Mouse (Mus musculus): ENCODE results near the gene Tmtc1.

The Tmtc1 gene

GRCm38 (mm10) chr6:148443726-148444701, at the start of gene Tmtc1:
Gene Tmtc1 (minus strand): TSS chr6:148444389.
- DNase-seq: peak; percentile 24 to 38

GRCm38 (mm10) chr6:148491849-148492248, 47.7 kb upstream of the Tmtc1 start:
- no peak for DNase-seq

DNA sequence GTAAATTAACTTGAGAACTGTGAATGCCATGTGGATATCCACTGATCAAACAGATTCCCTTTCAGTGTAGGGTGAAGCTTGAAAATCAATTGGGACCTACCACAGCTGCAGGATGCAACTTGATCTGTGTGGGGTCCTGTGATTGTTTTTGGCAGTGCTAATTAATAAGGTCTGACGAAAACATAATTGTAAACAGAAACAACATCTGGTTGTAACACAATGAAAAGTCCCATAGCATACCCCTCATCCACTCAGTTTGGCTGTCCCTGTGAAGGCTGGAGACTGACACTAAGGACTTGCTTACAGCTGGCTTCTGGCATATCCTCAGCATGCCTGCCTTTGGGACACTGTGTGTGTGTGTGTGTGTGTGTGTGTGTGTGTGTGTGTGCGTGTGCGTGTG, 42.6 kb upstream of the Tmtc1 start:
- no peak for DNase-seq

- DNase-seq: no peak
Measured at GRCm38 (mm10) chr6:148481894-148482293, 37.7 kb upstream of the Tmtc1 start.

DNA sequence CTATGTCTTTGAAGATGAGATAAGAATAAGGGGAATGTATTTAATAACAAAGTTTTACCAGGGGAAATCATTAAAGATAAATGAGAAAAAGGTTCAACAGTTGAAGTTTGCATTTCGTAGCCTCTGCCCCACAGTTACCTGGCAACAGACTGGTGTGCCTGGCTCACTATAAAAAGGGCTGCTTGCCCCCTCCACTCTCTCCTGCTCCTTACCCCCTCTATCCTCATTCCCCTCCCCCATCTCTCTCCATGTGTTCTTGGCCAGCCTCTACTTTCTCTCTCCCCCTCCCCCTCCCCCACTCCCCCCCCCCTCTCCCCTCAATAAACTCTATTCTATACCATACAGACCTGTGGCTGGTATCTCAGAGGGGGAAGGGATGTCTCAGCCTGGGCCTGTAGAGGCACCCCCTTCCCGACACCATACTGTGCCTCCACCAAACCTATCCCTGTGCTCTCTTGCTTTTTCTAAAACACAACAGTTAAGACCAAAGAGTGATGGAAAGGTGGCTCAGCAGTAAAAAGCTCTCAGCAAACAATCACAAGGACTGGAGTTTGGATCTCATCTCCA, 35.6 kb upstream of the Tmtc1 start:
- no peak for DNase-seq

DNA sequence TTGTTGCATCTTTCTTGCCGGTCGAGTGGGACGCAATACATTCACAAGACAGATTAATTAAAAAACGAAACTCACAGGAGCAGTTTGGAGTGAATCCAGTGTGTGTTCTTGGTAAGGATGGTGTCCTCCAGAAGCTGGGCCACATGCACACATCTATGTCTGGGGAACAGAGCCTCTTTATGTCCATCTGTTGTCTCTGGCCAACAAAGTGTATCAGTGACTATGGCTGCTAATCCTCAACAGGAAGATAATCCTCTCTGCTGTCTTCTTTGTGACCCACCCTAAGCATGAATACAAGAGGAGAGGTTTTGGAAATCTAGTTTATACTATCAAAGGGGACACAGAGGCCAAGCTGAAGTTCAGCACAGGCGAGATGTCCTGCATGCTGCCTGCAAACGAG, 34.2 kb upstream of the Tmtc1 start:
- no peak for DNase-seq

GRCm38 (mm10) chr6:148472289-148472688, 28.1 kb upstream of the Tmtc1 start:
- DNase-seq: no peak

- DNase-seq: no peak
Measured at GRCm38 (mm10) chr6:148467924-148468389, 23.8 kb upstream of the Tmtc1 start.

- no peak for DNase-seq
Measured at GRCm38 (mm10) chr6:148467170-148467921, 23.2 kb upstream of the Tmtc1 start.

DNA sequence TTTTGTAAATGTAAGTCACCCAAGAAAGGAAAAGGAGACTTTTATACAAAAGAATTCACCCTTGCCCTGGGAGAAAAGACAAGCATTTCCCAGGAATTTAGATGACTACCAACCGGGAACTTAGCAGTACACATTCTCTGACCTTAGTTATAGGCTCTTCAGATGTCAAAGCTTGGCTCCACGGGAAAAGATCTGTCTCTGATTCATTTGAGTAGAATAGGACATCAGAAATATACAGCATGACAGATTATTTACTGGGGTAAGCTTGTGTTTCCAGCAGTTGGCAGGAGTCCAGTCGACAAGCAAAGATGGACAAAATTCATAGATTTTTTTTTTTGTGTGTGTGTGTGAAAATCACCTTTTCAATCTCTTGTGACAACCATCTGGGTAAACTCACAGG, 15.4 kb upstream of the Tmtc1 start:
- no peak for DNase-seq

GRCm38 (mm10) chr6:148455470-148455869, 11.3 kb upstream of the Tmtc1 start:
- no peak for DNase-seq

- DNase-seq: no peak
Measured at GRCm38 (mm10) chr6:148454740-148455139, 10.6 kb upstream of the Tmtc1 start.

DNA sequence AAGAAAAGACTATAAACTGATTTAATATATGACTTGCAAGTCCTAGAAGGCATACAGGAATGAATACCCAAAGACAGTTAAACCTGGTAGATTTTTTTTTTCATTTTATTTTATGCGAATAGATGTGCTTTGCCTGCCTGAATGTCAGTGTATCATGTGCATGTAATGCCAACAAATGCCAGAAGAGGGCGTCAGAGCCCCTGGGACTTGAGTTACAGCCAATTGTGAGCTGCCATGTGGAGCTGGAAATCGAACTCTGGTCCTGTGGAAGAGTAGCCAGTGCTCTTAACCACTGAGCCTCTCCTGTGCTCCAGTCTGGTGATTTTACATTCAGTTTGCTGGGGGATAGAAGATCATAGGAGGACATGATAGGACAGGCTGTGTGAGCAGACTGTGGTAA, 4.0 kb upstream of the Tmtc1 start:
- DNase-seq: no peak

- no peak for DNase-seq
Measured at GRCm38 (mm10) chr6:148446113-148446512, 1.9 kb upstream of the Tmtc1 start.

DNA sequence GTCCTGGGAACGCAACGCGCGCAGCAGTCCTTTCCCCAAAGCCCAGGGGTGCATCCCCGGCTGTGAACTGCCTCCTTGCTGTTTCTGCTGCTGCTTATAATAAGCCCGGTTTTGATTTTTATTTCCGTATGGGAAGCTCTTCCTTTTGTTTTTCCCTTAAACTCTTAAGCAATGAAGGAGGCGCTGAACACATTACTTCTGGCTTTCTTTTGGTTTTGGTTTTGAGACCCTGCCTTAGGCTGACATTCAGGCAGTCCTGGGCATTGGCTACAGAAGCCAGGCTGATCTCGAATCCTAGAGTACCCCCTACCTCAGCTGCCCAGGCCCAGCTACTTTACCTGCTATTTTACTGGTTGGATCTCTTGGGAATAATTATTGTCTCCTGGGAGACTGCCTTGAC, 607 bp upstream of the Tmtc1 start:
- no peak for DNase-seq

- peak in 1 of 2 experiments; percentile 2 for DNase-seq
Measured at GRCm38 (mm10) chr6:148443291-148443725, 881 bp downstream of the Tmtc1 start.

- peak in 1 of 2 experiments; percentile 5 for DNase-seq
Measured at GRCm38 (mm10) chr6:148442671-148443290, 1.4 kb downstream of the Tmtc1 start.

GRCm38 (mm10) chr6:148441871-148442270, 2.3 kb downstream of the Tmtc1 start:
- DNase-seq: no peak

DNA sequence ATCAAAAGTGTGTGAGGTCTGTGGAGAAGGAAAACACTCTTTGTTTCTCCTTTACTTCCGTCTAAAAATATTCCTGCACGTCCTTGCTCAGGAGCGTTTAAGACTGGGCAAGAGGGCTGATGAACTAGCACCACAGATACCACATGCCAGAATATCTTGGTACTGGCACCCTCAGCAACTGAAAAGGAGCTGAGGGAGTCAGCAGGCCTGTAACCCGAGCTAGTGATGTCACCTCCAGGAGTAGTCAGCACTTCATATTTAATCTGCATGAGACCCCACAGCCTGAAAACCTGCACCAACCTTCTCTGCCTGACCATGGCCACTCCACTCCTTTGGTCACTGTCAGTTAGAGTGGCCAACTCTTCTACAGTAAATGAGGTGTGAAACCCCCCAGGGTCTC, 5.1 kb downstream of the Tmtc1 start:
- DNase-seq: no peak

- no peak for DNase-seq
Measured at GRCm38 (mm10) chr6:148437565-148437964, 6.6 kb downstream of the Tmtc1 start.

DNA sequence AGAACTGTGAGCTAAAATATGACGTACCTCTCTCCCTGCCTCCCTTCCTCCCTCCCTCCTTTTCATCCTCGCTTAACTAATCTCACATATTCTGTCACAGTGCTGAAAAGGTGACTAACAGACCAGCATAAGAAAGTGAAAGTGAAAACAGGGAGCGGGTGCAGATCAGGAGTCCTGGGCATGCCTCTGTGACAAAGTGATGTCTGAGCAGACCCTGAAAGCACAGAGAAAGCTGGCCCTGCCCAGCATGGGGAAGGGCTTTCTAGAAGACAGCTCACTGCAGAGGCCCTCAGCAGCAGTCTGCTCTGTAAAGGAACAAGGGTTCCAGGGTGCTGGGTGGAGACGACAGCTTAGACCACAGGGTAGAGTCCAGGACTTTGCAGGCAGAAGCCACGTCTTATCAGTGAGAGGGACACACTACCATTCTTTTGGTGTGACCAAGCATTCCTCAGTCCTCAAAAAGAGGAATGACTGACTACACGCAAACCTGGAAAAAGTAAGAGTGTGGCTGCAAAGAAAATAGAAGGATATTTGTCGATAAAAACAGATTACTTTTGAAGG, 7.7 kb downstream of the Tmtc1 start:
- DNase-seq: no peak

GRCm38 (mm10) chr6:148421577-148421976, 22.6 kb downstream of the Tmtc1 start:
- DNase-seq: no peak

DNA sequence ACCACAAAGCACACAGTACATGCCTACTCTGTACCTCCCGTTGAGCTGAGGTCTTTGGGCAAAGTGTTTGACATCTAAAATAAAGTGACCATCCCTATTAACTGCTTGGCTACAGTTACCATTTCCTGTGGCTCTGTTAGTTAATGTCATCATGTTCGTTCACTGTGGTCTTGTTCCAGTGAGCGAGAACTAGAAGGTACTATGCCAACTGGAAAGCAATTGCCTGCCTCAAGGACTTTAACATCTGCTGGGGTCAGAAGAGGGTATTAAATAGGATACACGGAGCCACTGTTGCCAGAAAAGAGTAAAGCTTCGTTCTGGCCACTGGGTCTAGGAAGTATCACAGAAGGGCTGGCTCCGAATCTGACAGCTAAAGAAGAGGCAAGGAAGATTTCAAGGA, 23.8 kb downstream of the Tmtc1 start:
- no peak for DNase-seq
